Mouse (Mus musculus): ENCODE results near the gene March2. TPM values are rescaled to one million over a fixed set of nuclear protein-coding genes. Genes with fewer than 3 reads are reported as not detected.

Gene March2
- polyA plus RNA-seq, 1 experiment: 290 TPM

DNA sequence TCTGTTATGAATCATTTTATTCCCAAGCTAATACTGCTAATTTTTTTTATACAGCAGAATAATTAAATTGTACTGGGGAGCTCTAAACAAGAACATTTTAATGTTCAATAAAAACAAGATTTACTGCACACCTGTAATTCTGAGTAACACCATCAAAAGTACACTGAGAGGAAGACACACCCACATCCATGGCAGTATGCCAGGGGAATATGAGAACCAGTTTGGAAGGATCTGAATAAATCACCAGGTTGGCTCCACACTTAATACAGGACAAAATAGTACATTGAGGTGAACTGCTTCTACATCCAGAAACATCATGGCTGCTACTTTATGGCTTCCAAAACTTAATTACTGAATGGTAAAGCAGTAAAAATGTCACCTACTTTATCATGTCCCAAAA is 43.0 kb downstream of the March2 start:
- Histone ChIP-seq H3K4me3 (ENCODE audit: extremely low read depth, insufficient read depth, insufficient read length) (no peak overlapping the region), H3K4me1 (ENCODE audit: control insufficient read depth, insufficient read depth, insufficient read length) (peaks cover 8% of the 10 kb centered on the region; the same call in 1 of the 2 replicates), H3K36me3 (ENCODE audit: control insufficient read depth, insufficient read depth, low read length) (peaks cover 10% of the 10 kb centered on the region), H3K27me3 (ENCODE audit: control insufficient read depth, insufficient read depth, low read length) (no peaks in the 10 kb centered on the region), H3K27ac (ENCODE audit: insufficient read depth, low read length) (no peak overlapping the region)
- no peak for DNase-seq (ENCODE audit: low read depth in 1 of 2, low spot score in 2 of 2)
- TF ChIP-seq POLR2A (IDR thresholded peaks at IDR 0.05; ENCODE audit: low read depth, low read length) (no peak), CTCF (IDR thresholded peaks at IDR 0.05; ENCODE audit: extremely low read depth, insufficient read depth, insufficient read length, insufficient replicate concordance) (no peak)

DNA sequence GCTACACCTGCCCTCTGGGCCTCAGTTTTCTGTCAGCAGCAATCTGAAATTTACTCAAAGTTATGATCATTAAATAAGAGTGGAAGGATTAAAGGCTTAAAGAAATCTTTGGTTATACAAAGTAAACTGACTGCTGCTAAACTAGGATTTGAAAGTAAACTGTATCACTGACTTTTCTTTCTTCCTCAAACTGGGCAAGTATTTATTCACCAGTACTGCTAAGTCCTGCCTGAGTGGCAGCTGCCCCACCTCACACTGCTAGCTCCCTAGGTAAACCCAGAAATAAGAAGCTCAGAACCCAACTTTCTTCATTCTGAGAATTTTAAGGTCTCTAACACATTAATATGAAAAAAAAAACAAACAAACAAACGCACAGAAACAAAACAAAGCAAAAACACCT is 44.6 kb downstream of the March2 start:
- no peak for TF ChIP-seq POLR2A (IDR thresholded peaks at IDR 0.05; ENCODE audit: low read depth, low read length)
- Histone ChIP-seq H3K4me3 (ENCODE audit: extremely low read depth, insufficient read depth, insufficient read length) (no peak overlapping the region), H3K36me3 (ENCODE audit: control insufficient read depth, insufficient read depth, low read length) (peaks cover 10% of the 10 kb centered on the region), H3K27me3 (ENCODE audit: control insufficient read depth, insufficient read depth, low read length) (no peaks in the 10 kb centered on the region), H3K4me1 (ENCODE audit: control insufficient read depth, insufficient read depth, insufficient read length) (peaks cover 4% of the 10 kb centered on the region; the same call in 1 of the 2 replicates), H3K27ac (ENCODE audit: insufficient read depth, low read length) (no peak overlapping the region)
- WGBS: 86% methylated on average over 1 of the region's 1 CpGs
- no peak for DNase-seq (ENCODE audit: low read depth in 1 of 2, low spot score in 2 of 2)

DNA sequence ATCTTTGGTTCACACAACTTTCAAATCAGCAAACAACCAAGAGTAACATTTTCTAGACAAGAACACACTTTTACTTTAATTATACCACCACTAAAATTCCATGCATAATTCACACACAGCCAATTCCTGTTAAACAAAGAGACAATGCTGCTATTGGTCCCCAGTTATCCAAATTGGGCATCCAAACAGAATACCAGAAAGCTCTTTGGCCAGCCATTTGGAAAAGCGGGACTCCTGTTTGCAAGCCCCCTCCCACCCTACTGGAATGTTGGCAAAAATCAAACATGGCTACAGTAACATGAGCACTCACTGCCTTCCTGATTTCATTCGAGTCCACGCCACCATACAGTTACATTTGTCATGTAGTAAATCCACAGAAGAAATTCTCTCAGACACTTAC is 48.8 kb downstream of the March2 start:
- Histone ChIP-seq H3K27ac (ENCODE audit: insufficient read depth, low read length) (no peak overlapping the region), H3K27me3 (ENCODE audit: control insufficient read depth, insufficient read depth, low read length) (no peaks in the 10 kb centered on the region), H3K36me3 (ENCODE audit: control insufficient read depth, insufficient read depth, low read length) (peaks cover 16% of the 10 kb centered on the region), H3K4me1 (ENCODE audit: control insufficient read depth, insufficient read depth, insufficient read length) (no peaks in the 10 kb centered on the region), H3K4me3 (ENCODE audit: extremely low read depth, insufficient read depth, insufficient read length) (no peak overlapping the region)
- WGBS: 97% methylated on average over 3 of the region's 3 CpGs
- no peak for DNase-seq (ENCODE audit: low read depth in 1 of 2, low spot score in 2 of 2)
- TF ChIP-seq CTCF (IDR thresholded peaks at IDR 0.05; ENCODE audit: extremely low read depth, insufficient read depth, insufficient read length, insufficient replicate concordance) (no peak), POLR2A (IDR thresholded peaks at IDR 0.05; ENCODE audit: low read depth, low read length) (no peak)

DNA sequence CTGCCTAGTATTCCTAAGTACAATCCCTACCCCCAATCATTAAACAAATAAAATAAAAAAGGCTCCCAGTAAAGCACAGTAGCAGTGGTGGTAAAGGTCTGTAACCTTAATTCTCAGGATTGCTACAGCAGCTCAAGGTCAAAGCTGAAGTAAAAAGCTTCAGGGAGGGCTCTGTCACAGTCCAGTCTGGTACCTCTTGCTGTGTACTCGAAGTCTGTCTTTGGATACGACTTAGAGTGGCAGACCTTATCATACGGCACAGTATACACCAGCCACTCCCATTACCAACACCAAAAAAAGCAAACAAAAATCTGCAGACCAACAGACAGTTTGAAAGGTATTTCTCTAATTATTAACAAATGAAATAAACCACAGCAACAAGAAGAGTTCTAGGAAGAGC is 51.7 kb downstream of the March2 start:
- DNase-seq (ENCODE audit: low read depth in 1 of 2, low spot score in 2 of 2): no peak
- H3K4me1 ChIP-seq (ENCODE audit: control insufficient read depth, insufficient read depth, insufficient read length): no peaks in the 10 kb centered on the region
- H3K27ac ChIP-seq (ENCODE audit: insufficient read depth, low read length): no peak overlapping the region
- WGBS: 78% methylated on average over 3 of the region's 3 CpGs
- no peak overlapping the region for H3K4me3 ChIP-seq (ENCODE audit: extremely low read depth, insufficient read depth, insufficient read length)
- TF ChIP-seq POLR2A (IDR thresholded peaks at IDR 0.05; ENCODE audit: low read depth, low read length) (no peak), CTCF (IDR thresholded peaks at IDR 0.05; ENCODE audit: extremely low read depth, insufficient read depth, insufficient read length, insufficient replicate concordance) (no peak)
- H3K27me3 ChIP-seq (ENCODE audit: control insufficient read depth, insufficient read depth, low read length): no peaks in the 10 kb centered on the region
- peaks cover 29% of the 10 kb centered on the region for H3K36me3 ChIP-seq (ENCODE audit: control insufficient read depth, insufficient read depth, low read length)

DNA sequence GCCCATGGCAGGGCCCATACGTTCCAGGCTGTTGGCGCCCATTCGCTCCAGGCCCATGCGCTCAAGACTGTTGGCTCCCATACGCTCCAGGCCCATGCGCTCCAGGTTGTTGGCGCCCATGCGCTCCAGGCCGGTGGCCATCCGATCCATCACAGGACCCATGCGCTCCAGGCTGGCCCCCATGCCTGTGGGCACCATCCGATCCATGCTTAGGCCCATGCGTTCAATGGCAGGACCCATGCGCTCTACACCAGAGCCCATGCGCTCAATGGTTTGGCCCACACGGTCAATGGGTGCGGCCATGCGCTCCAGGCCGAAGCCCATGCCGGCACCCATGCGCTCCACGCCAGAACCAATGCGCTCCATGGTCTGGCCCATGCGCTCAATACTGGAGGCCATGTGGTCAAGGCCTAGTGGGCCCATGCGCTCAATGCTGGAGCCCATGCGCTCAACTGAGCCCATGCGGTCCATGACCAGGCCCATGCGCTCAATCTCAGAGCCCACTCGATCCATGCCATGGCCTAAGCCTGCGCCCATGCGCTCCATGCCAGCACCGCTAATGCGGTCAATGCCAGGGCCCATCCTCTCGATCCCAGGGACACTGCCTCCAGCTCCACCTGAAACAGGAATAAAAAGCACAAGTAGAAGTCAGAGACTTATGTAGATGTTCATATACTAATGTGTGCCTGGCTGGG is 68.5 kb downstream of the March2 start:
- TF ChIP-seq CTCF (IDR thresholded peaks at IDR 0.05; ENCODE audit: extremely low read depth, insufficient read depth, insufficient read length, insufficient replicate concordance) (no peak), POLR2A (IDR thresholded peaks at IDR 0.05; ENCODE audit: low read depth, low read length) (no peak)
- H3K27ac ChIP-seq (ENCODE audit: insufficient read depth, low read length): no peak overlapping the region
- peaks cover 58% of the 10 kb centered on the region for H3K36me3 ChIP-seq (ENCODE audit: control insufficient read depth, insufficient read depth, low read length)
- no peaks in the 10 kb centered on the region for H3K4me1 ChIP-seq (ENCODE audit: control insufficient read depth, insufficient read depth, insufficient read length)
- H3K4me3 ChIP-seq (ENCODE audit: extremely low read depth, insufficient read depth, insufficient read length): no peak overlapping the region
- DNase-seq (ENCODE audit: low read depth in 1 of 2, low spot score in 2 of 2): no peak
- 98% methylated on average over 34 of the region's 34 CpGs for WGBS
- H3K27me3 ChIP-seq (ENCODE audit: control insufficient read depth, insufficient read depth, low read length): no peaks in the 10 kb centered on the region

DNA sequence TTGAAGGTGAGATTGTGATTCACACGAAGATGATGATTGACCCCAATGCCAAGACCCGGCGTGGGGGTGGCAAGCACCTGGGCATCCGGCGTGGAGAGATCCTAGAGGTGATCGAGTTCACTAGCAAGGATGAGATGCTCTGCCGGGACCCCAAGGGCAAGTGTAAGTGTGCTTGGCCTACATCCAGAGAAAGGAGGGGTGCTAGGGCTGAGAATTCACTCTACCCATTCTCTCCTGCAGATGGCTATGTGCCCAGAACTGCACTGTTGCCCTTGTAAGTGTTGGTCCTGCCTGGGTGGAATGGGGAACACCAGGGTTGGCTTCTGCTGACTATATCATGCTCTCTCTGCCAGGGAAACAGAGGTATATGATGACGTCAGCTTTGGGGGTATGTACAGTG is 73.4 kb downstream of the March2 start:
- Histone ChIP-seq H3K27me3 (ENCODE audit: control insufficient read depth, insufficient read depth, low read length) (no peaks in the 10 kb centered on the region), H3K4me3 (ENCODE audit: extremely low read depth, insufficient read depth, insufficient read length) (no peak overlapping the region), H3K4me1 (ENCODE audit: control insufficient read depth, insufficient read depth, insufficient read length) (no peaks in the 10 kb centered on the region), H3K27ac (ENCODE audit: insufficient read depth, low read length) (no peak overlapping the region), H3K36me3 (ENCODE audit: control insufficient read depth, insufficient read depth, low read length) (peaks cover 43% of the 10 kb centered on the region)
- WGBS: 95% methylated on average over 8 of the region's 8 CpGs
- DNase-seq (ENCODE audit: low read depth in 1 of 2, low spot score in 2 of 2): no peak
- TF ChIP-seq POLR2A (IDR thresholded peaks at IDR 0.05; ENCODE audit: low read depth, low read length) (no peak), CTCF (IDR thresholded peaks at IDR 0.05; ENCODE audit: extremely low read depth, insufficient read depth, insufficient read length, insufficient replicate concordance) (no peak)

DNA sequence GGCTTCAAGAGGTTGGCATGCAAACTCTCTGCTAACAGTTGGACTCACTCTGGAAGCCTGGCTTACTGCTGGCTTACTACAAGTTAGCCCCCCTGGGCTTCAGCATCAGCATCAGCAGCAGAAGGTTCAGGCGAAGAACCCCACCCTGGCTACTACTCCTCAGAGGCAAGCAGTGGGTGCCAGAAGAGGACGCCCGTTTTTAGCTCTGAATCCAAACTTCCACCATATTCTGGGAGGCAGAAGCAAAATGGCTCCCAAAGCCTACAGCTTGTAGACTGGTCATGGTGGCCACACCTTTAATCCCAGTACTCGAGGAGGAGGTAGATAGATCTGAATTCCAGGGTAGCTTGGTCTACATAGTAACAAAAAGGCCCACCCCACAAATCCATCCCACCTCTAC is 74.4 kb downstream of the March2 start:
- TF ChIP-seq CTCF (IDR thresholded peaks at IDR 0.05; ENCODE audit: extremely low read depth, insufficient read depth, insufficient read length, insufficient replicate concordance) (no peak), POLR2A (IDR thresholded peaks at IDR 0.05; ENCODE audit: low read depth, low read length) (no peak)
- H3K36me3 ChIP-seq (ENCODE audit: control insufficient read depth, insufficient read depth, low read length): peaks cover 33% of the 10 kb centered on the region
- 84% methylated on average over 4 of the region's 4 CpGs for WGBS

More for the DNA sequence above, 74.4 kb downstream of the March2 start:
- H3K4me1 ChIP-seq (ENCODE audit: control insufficient read depth, insufficient read depth, insufficient read length): no peaks in the 10 kb centered on the region
- no peak for DNase-seq (ENCODE audit: low read depth in 1 of 2, low spot score in 2 of 2)
- no peak overlapping the region for H3K4me3 ChIP-seq (ENCODE audit: extremely low read depth, insufficient read depth, insufficient read length)
- no peak overlapping the region for H3K27ac ChIP-seq (ENCODE audit: insufficient read depth, low read length)
- H3K27me3 ChIP-seq (ENCODE audit: control insufficient read depth, insufficient read depth, low read length): no peaks in the 10 kb centered on the region

All from spleen, adult 2 months (tissue).